Mouse (Mus musculus): ENCODE results near the gene Fads1. TPM values are rescaled to one million over a fixed set of nuclear protein-coding genes. Genes with fewer than 3 reads are reported as not detected.
"Not testable (repeated sequence)": the region's sequence is repeated elsewhere in the genome, so short reads cannot be mapped to it uniquely, and the experiment has no call there.

Fads1 gene
- 10 to 100 TPM; 23.4 to 23.5 TPM for total RNA-seq (2021)
- long read RNA-seq, experiment 1, transcript Fads1-201 (12 exons, 3,460 nt), result major isoform, 15 of 23 reads
- long read RNA-seq, experiment 1, partial matches to known transcripts, result 4 of 23 reads
- long read RNA-seq, experiment 1, other reads (novel, unspliced or antisense), result 4 of 23 reads
- long read RNA-seq, experiment 2, transcript Fads1-201 (12 exons, 3,460 nt), result major isoform, 13 of 22 reads
- long read RNA-seq, experiment 2, partial matches to known transcripts, result 7 of 22 reads
- long read RNA-seq, experiment 2, other reads (novel, unspliced or antisense), result 2 of 22 reads

- DNase-seq, result peak; percentile 93 to 94
- intact Hi-C loops (cut with DNase I), result loop anchor here (5.0 kb wide), 2 partner anchors 80 to 180 kb away; partner anchors contain the start of genes Best1, Fads2 and Rab3il1
Observed at GRCm38 (mm10) chr19:10182670-10183298, at the start of gene Fads1. Gene Fads1 (plus strand): TSS chr19:10182888.

DNA sequence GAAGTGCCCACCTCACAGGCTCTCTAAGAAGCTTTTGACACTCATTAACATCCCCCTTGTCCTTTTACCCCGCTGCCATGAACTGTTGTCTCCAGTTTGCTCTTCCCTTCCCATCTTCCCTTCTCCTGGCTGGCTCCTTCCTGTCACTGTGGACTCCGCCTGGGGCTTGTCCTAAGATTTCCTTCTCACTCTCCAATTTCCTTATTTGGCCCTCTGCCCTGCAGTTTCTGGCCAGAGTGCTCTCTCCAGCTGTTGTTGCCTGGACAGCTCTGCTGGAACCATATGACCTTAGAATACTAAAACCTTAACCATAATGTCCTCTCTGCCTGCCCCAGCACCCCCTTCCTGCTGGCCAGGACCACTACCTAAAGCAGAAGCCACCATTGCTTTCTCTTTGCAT lies 48.0 kb upstream of the Fads1 start:
- intact Hi-C loops (cut with DNase I), result no loop called here
- DNase-seq, result peak; percentile 78 to 83

GRCm38 (mm10) chr19:10137423-10137822 lies 45.3 kb upstream of the Fads1 start:
- peak; percentile 10 to 33 for DNase-seq
- intact Hi-C loops (cut with DNase I), result no loop called here

DNA sequence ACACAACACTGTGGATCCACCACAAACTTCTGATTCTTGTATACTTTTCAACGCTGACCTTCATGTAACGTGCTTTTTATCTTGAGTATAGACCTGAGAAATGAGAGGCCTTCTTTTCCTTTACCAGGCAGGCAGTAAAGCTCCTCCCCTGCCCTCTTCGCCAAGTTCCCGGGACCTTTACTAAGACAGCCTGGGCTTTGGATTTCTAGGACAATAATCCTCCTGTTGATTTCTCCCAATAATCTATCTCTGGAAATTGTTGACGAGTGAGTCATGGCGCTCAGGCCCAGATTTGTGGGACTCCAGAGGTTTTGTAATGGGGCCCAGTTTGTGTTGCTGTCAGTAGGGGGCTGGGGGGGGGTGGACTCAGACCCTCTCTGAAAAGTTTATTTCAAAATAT lies 43.0 kb upstream of the Fads1 start:
- intact Hi-C loops (cut with DNase I), result no loop called here
- no peak for DNase-seq

- DNase-seq, result no peak
- intact Hi-C loops (cut with DNase I), result no loop called here
Observed at GRCm38 (mm10) chr19:10143667-10144066, 39.0 kb upstream of the Fads1 start.

DNA sequence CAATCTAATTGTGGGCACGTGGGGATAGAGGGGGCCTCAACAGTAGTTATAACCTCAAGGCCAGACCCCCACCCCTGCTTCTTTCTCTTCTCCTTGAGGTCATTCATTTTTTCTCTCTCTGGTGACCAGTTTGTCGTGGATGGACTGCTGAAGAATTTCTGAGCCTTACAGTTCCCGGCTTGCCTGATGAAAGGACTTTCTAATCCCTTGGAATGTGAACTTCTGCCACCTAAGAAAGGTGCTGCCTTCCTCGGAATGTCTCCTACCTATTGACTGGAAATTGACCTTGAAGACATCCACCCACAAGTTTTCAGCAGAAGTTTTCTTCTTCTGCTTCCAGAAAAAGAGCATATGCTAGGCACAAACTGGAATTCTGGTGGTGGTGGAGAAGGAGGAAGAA lies 38.2 kb upstream of the Fads1 start:
- no peak for DNase-seq
- intact Hi-C loops (cut with DNase I), result no loop called here

GRCm38 (mm10) chr19:10148555-10148954 lies 34.1 kb upstream of the Fads1 start:
- intact Hi-C loops (cut with DNase I), result no loop called here
- peak in 1 of 2 experiments; percentile 15 for DNase-seq

- intact Hi-C loops (cut with DNase I), result no loop called here
- DNase-seq, result no peak
Observed at GRCm38 (mm10) chr19:10149189-10149588, 33.5 kb upstream of the Fads1 start.

- intact Hi-C loops (cut with DNase I), result no loop called here
- DNase-seq, result no peak
Observed at GRCm38 (mm10) chr19:10157725-10158124, 25.0 kb upstream of the Fads1 start.

DNA sequence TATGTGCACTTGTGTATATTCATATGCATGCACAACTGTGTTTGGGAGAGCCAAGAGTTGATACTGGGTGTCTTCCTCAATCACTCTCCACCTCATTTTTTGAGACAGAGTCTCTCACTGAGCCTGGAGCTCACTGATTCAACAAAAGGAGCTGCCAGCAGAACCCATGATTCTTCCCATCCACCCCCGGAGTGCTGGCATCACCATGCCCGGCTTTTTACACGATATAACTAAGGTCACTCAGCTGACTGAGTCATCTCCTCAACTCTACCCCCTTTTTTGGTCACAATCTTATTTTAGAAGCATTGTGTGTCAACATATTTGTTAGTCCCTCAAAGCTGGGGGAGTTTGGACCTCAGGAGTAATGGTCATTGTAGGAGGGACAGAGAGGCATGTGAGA lies 18.8 kb upstream of the Fads1 start:
- DNase-seq, result no peak
- intact Hi-C loops (cut with DNase I), result no loop called here

DNA sequence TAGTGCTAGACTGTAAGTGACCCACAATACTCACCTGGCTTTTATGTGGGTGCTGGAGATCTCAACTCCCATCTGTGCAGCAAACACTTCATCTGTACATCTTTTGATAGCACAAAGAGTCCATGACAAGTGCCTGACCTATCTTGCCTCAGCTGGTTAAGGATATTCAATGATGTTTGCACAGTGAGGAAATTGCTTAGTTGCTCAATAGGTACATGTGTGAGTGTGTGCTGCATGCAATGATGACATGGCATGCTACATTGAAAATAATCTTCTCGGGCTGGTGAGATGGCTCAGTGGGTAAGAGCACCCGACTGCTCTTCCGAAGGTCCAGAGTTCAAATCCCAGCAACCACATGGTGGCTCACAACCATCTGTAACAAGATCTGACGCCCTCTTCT lies 16.8 kb upstream of the Fads1 start:
- intact Hi-C loops (cut with DNase I); DNase-seq: not testable (repeated sequence)

DNA sequence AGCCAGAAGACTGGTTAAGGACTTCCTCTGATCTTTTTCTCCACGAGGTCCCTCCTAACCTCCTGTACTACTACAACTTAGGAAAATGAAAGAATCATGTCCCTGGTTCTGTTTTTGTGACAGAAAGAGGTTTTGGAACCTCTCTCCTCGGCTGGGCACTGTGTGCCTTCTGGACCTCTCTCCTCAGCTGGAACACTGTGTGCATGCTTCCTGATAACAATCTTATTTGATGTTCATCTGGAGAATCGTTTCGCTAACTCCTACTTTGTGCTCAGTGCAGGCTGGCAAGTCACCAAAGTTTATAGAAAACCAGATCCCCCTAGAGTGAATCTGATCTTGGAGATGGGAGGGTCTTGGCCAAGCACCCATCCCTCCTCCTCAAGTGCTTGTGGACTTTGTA lies 15.6 kb upstream of the Fads1 start:
- no peak for DNase-seq
- intact Hi-C loops (cut with DNase I), result no loop called here

GRCm38 (mm10) chr19:10167951-10168350 lies 14.7 kb upstream of the Fads1 start:
- no peak for DNase-seq
- intact Hi-C loops (cut with DNase I), result no loop called here

GRCm38 (mm10) chr19:10168441-10168840 lies 14.2 kb upstream of the Fads1 start:
- no peak for DNase-seq
- intact Hi-C loops (cut with DNase I), result no loop called here

DNA sequence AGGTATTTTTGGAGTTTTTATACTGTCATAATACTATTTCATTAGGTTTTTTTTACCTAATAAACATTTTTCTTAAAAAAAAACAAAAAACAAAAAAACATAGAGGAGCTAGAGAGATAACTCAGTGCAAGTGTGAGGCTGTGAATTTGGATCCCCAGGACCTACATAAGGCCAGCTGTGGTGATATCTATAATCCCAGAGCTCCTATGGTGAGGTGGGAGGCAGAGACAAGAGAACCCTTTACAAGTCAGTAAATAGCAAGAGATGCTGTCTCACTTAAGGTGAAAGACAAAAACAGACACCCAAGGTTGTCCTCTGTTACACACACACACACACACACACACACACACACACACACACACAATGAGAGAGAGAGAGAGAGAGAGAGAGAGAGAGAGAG lies 13.5 kb upstream of the Fads1 start:
- intact Hi-C loops (cut with DNase I), result no loop called here
- DNase-seq, result no peak

GRCm38 (mm10) chr19:10169692-10170330 lies 12.9 kb upstream of the Fads1 start:
- DNase-seq; intact Hi-C loops (cut with DNase I): not testable (repeated sequence)

DNA sequence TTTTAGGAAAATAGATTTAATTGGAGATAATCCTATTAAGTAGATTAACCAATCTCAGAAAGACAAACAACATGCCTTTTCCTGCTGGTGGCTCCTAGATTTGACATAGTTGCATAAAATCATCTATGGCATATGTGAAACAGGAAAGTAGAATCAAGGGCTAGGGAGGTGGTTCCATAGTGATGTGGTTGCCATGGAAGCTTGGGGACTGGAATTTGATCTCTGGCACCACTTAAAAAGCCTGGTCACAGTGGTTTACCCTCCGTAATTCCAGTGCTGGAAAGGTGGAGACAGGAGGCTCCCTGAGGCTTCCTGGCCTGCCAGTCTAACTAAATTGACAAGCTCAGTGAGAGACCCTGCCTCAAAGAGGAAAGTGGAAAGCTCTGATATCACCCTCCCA lies 12.2 kb upstream of the Fads1 start:
- DNase-seq, result no peak
- intact Hi-C loops (cut with DNase I), result no loop called here

DNA sequence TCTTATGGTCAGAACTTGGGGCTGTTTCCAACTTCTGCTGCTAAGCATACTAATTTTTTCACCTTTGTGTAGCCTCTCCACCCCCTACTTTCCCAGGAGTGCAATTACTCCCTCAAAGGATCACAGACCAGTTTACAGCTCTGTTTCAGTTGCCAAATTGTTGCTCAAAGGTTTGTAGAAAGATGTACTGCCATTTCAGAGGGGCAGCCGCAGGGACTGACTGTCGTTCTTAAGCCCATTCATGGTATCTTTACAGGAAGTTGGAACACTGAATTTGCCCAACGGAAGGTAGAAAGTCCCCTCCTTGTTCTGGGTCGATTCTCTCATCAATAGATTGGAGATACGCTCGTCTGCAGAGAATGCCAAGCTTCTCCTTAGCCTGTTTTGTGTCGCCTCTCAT lies 11.3 kb upstream of the Fads1 start:
- DNase-seq, result no peak
- intact Hi-C loops (cut with DNase I), result no loop called here

DNA sequence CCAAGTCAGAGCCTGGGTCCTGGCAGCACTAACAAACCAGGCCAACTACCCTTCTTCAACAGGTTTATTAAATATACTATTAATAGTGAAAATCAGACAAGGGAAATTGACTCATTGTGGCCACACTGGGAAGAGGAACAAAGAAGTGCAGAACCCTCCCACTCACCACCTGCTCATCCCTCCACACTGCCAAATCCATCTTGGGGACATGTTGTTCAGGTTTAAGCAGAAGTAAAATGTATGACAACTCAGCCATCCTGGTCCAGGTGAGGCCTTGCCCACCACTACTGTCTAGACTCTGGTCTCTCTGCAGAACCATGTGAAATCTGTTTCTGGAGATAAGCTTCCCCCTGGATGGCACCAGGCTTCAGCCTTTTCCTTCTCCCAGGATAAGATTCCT lies 10.8 kb upstream of the Fads1 start:
- intact Hi-C loops (cut with DNase I), result no loop called here

DNA sequence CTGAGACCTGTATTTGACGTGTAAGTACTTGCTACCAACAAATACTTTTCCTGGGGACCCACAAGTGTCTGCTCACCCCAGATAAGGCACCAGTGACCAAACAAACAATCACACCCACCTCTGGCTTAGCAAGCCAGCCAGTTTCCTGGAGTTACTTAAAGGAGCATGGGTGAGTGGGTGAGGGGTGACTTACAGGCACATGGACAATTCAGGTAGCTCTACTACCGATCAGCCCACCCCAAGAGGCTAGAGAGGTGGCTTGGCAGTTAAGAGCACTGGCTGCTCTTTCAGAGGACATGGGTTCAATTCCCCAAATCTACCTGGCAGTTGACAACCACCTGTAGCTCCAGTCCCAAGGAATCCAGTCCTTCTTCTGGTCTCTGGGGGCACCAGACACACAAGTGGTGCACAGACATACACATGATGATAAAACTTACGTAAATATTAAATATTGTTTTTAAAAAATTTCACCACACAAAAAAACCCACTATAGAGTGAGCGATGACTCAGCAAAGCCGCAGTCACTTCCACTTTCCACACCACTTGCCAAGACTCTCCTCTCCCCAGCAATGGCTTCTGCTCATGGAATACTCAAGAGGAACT lies 9.5 kb upstream of the Fads1 start:
- no peak for DNase-seq
- intact Hi-C loops (cut with DNase I), result no loop called here

More for the DNA sequence above, 10.8 kb upstream of the Fads1 start:
- DNase-seq, result no peak

GRCm38 (mm10) chr19:10173844-10174539 lies 8.7 kb upstream of the Fads1 start:
- intact Hi-C loops (cut with DNase I), result no loop called here
- no peak for DNase-seq
